Mouse (Mus musculus): ENCODE measurements around the gene Mutyh.
"Not testable (repeated sequence)": the region's sequence is repeated elsewhere in the genome, so short reads cannot be mapped to it uniquely, and the experiment has no call there.

The Mutyh gene

GRCm38 (mm10) chr4:116820902-116821693, 13.6 kb downstream of the Mutyh start:
- DNase-seq: no peak

- DNase-seq: peak; percentile 74
Measured at GRCm38 (mm10) chr4:116821694-116822016, 14.1 kb downstream of the Mutyh start, which contains the start of gene Hpdl. Gene Hpdl (minus strand): TSS chr4:116821707.

- DNase-seq: peak; percentile 84
Measured at GRCm38 (mm10) chr4:116824541-116825004, 17.1 kb downstream of the Mutyh start.

GRCm38 (mm10) chr4:116827819-116828218, 20.3 kb downstream of the Mutyh start:
- peak; percentile 88 for DNase-seq

- DNase-seq: no peak
Measured at GRCm38 (mm10) chr4:116829364-116830069, 22.0 kb downstream of the Mutyh start.

- no peak for DNase-seq
Measured at GRCm38 (mm10) chr4:116830070-116830368, 22.5 kb downstream of the Mutyh start.

- no peak for DNase-seq
Measured at GRCm38 (mm10) chr4:116838999-116839398, 31.5 kb downstream of the Mutyh start.

GRCm38 (mm10) chr4:116840096-116840495, 32.6 kb downstream of the Mutyh start:
- not testable (repeated sequence) for DNase-seq

GRCm38 (mm10) chr4:116840841-116841240, 33.3 kb downstream of the Mutyh start:
- DNase-seq: no peak

- no peak for DNase-seq
Measured at GRCm38 (mm10) chr4:116844324-116844723, 36.8 kb downstream of the Mutyh start.

GRCm38 (mm10) chr4:116849901-116850300, 42.4 kb downstream of the Mutyh start:
- DNase-seq: no peak

- DNase-seq: no peak
Measured at GRCm38 (mm10) chr4:116854286-116854685, 46.8 kb downstream of the Mutyh start.

- DNase-seq: no peak
Measured at GRCm38 (mm10) chr4:116857203-116857602, 49.7 kb downstream of the Mutyh start.

GRCm38 (mm10) chr4:116859711-116860110, 52.2 kb downstream of the Mutyh start:
- no peak for DNase-seq

- DNase-seq: no peak
Measured at GRCm38 (mm10) chr4:116862023-116862422, 54.5 kb downstream of the Mutyh start.

Measured in cerebellum, adult 9-10 months (tissue).